Mouse (Mus musculus): ENCODE results near the gene Dcdc2b.

Gene Dcdc2b

GRCm38 (mm10) chr4:129614093-129614492 lies at the start of gene Dcdc2b:
TSS of gene Dcdc2b (minus strand) at chr4:129614257.
- no peak for DNase-seq

DNA sequence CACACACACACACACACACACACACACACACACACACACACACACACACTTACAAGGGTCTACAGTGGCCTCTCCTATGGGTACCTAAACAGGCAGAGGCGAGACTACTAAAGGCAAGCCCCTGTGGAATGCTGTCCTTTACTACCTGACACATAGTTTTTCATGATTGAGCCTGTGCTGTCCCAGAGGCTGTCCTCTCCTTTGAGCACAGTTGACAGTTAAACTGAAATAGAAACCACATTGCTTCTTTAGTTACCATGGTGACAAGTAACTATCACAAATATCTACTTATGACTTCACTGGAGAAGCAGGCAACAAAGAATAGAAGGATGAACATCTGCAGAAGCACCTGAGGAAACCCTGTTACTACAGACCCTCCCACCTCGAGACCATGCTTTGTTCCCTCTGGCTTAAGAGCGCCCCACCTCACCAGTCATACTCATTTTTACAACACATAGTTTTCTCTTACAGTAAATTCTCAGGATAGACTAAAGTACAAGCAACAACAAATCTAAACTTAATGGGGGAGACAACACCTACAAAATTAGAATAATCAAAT lies 48.3 kb upstream of the Dcdc2b start:
- no peak for DNase-seq

DNA sequence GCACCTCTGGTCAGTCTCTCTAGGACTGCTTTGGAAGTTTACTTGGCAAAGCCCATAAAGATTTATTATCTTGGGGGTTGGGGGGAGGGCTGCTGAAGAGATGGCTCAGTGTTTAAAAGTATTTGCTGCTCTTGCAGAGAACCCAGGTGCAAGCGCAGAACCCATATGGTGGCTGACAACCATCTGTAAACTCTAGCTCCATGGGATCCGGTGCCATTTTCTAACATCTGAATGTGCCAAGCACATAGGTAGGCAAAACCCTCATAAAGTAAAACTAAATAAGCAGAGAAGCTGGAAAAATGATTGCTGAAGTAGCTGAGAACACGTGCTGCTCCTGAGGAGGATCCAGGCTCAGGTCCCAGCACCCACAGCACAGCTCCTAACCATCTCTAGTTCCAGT lies 47.5 kb upstream of the Dcdc2b start:
- no peak for DNase-seq

- DNase-seq, result no peak
Measured at GRCm38 (mm10) chr4:129654770-129655169, 40.7 kb upstream of the Dcdc2b start.

DNA sequence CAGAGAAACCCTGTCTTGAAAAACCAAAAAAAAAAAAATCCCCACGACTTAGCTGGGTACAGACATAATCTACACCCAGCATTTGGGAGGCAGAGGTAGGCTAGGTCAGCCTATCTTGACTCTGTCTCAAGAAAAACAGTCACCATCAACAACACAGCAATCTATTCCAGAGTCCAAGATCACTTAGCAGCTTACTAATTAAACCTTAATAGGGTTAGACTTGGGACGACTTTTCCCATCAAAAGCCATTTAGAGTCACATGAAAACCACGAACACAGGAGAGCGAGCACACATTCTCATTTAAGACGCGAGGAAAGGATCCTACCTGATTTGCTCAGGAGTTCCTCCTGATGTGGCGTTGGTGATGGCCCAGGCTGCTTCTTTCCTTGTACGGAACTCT lies 36.3 kb upstream of the Dcdc2b start:
- DNase-seq, result no peak

DNA sequence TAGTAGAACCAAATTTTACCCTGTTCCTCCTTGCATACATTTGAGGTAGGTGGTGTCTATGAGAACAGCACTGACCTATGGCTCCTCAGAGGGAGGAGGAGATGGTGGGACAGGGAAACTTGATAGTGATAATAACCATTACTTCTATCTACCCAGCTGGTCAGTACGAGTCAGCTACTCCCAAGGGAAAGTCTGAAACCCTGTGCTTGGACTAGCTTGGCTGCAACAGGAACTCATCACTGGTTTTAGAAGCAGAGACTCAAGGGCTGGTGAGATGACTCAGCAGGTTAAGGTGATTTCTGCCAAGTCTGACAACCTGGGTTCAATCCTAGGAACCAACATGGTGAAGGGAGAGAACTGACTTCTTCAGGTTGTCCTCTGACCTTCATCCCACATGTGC lies 34.6 kb upstream of the Dcdc2b start:
- DNase-seq, result no peak

- no peak for DNase-seq
Measured at GRCm38 (mm10) chr4:129645204-129645603, 31.1 kb upstream of the Dcdc2b start.

GRCm38 (mm10) chr4:129641756-129642155 lies 27.7 kb upstream of the Dcdc2b start:
- DNase-seq, result peak; percentile 36

GRCm38 (mm10) chr4:129640638-129641467 lies 26.8 kb upstream of the Dcdc2b start, which contains the start of gene Txlna:
TSS of gene Txlna (minus strand) at chr4:129641065.
- peak; percentile 98 for DNase-seq

GRCm38 (mm10) chr4:129640101-129640637 lies 26.1 kb upstream of the Dcdc2b start:
- DNase-seq, result peak; percentile 59

GRCm38 (mm10) chr4:129639221-129639620 lies 25.2 kb upstream of the Dcdc2b start:
- no peak for DNase-seq

DNA sequence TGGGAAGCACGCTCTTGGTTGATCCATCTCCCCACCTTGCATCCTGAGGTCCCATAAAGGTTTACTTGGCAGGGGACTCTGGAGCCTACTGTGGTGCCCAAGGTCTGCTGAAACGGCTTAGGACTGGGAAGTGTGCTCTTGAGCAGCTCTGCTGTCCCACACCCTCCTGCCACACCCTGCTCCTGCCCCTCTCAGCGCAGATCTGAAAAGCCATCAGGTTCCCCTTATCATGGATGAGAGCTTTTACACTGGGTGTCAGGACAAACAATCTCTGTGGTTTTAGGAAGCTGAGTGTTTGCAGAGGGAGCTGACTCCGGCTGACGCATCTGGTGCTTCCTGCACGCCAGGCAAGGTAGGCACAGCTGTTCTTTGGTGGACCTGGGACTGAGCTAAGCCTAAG lies 19.8 kb upstream of the Dcdc2b start:
- no peak for DNase-seq

DNA sequence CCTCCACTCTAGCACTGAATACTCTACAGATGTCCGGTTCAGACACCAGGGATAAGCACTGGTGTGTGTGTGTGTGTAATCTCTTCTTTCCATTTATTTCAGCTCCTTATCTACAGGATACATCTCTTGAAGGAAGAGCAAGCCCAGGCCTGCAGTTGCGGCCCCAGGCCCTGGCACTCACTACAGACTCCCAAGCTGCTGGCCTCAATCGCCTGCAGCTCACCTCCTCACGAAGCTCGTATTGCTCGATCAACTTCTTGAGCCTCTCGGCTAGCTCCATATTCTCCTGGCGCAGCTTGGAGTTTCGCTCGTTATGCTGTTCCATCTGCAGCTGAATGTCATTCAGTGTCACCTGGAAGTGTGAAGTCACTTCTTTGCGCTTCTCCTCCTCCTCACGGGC lies 17.8 kb upstream of the Dcdc2b start:
- DNase-seq, result no peak

DNA sequence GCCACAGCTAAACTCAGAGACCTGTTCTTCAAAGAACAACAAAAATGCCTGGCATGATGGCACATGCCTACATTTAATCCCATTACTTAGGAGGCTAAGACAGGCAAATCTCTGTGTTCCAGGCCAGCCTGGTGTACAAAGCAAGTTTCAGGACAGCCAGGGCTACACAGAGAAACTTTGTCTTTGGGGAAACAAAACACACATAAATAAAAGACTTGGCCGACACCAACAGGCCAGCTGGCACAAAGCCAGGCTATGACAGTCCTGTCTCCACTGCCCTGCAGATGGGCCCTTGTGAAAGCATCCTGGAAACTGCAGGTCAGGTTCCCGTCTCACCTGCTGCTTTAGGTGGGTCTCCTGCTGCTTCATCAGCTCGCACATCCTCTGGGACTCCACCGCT lies 16.9 kb upstream of the Dcdc2b start:
- DNase-seq, result peak; percentile 63

GRCm38 (mm10) chr4:129626035-129626434 lies 12.0 kb upstream of the Dcdc2b start:
- no peak for DNase-seq

- DNase-seq, result no peak
Measured at GRCm38 (mm10) chr4:129625496-129625895, 11.4 kb upstream of the Dcdc2b start.

DNA sequence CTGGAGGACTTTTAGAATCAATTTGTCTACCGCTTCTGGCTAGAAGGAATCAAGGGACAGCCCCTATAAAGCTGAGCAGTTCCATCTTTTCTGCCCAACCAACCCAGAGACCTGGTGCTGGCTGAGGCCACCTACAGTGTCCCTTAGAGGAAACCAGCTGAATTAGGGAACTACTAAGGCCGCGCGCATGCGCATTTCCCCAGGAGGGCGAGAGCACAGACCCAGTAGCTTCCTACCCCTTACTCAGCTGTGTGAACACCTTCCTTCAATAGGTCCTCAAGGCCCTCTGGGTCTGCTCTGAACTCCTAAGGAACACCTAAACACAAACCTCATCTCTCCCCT lies 10.9 kb upstream of the Dcdc2b start:
- peak; percentile 60 for DNase-seq

- peak; percentile 91 for DNase-seq
Measured at GRCm38 (mm10) chr4:129624281-129625028, 10.4 kb upstream of the Dcdc2b start.

DNA sequence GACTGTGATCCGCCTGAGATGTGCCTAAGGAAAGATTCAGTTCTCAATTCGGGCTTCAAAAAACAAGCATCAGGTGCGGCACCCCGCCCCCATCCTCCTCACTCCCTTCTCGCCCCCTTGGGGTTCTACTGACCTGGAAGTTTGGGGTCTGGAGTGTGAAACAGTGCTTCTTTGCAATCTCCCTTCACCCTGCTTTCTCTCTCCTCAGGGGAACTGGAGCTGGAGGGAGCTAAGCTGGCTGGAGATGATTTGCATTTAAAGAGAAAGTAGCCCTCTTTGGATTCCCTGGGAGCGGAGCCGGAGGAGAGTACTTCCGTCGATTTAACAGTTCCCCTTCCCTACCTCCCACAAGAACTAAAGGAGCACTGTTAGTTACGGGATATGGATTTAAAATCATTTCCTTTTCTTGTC lies 9.6 kb upstream of the Dcdc2b start, which contains the start of gene Ccdc28b:
Ccdc28b (minus strand) TSS at position 267 of the 411 bp plus-strand sequence.
- DNase-seq, result peak; percentile 62

DNA sequence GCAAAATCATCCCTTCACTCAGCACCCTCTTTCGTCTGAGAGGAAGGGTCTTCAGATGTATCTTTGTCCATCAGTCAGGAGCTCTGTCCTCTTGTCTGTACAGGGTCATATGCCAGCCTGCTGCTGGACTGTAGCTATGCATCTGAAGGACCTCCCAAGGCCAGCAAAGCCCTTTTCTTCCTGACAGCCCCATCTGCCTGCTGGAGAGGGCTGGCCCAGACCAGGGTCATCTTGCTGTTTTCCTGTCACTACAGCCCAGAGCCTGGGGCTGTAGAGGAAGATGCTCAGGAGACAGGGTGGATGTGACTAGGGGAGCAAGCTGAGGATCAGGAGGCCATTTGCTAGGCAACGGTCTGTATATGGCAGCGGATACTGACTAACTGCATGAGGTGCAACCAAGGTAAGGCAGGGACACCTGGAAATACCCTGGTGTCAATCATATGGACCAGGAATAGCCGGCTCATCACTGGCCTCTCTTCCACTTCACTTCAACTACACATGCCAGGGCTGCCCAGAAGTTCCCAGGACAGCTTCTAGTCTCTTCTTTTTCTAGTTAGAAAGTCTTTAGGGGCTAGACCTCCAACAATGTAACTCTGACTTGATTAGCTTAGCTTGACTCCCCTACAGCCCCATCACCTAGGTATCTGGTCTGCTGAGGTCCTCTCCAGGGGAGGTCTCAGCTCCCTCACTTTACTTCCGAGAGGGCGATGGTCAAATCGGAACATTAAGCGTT lies 8.9 kb upstream of the Dcdc2b start:
- no peak for DNase-seq

- DNase-seq, result no peak
Measured at GRCm38 (mm10) chr4:129622120-129622802, 8.2 kb upstream of the Dcdc2b start.

DNA sequence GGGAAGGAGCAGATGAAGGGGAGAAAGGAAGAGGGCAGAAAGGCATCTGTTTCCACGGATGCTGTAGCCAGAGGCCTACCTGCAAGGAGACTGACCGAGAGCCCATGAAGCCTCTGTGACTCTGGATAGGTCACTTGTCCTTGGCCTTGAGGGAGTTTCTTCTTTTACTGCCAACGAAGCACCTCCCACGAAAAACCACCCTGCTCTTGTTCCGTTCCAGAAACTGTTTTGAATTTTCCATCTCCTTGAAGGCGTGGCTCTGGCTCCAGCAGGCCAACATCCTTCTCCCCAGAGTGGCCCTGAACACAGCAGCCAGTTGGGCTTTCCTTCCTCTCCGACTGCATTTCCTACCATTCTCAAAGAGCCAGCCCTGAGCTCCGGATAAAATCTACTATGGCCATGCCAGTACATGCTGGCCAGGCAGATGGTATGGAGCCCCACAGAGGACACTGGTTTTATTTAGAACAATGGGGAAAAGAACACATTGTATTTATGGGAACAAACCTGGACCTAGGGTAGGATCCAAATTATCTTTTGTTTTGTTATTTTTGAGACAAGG lies 7.3 kb upstream of the Dcdc2b start:
- peak; percentile 62 for DNase-seq

Measured in kidney, postnatal 14 days (tissue).